Mouse (Mus musculus): Measurements from ENCODE around the gene Srbd1. TPM values are rescaled to one million over a fixed set of nuclear protein-coding genes. Genes with fewer than 3 reads are reported as not detected.

The Srbd1 gene
- polyA plus RNA-seq, 1 experiment from 2014 or later: 12.6 TPM

DNA sequence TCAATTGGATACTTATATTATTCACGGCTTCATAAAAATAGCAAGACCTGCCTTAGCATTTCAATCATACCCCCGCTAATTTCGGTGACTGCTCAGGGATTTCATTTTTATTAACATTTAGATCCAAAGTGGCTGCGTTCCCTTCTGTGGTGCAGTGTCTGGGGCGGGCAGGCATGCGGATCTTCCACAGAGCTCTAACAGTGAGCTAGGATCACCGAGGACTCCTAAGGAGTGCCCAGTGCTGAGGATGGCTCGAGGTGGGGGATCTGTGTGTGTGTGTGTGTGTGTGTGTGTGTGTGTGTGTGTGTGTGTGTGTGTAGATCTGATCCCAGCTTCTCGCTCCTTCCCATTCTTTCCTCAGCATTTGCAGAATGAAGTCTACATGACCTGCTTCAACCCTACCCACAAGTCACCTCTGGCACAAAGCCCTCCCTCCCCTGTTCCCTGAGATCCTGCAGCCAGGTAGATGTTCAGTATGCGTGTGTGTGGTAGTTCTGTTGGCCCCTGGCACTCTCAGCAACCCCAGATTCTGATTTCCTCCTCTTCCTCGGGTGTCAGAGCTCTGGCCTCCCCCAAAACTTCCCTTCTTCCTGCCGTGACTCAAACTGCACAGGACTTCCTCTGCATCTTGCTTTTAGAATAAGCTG is 200.9 kb downstream of the Srbd1 start:
- ATAC-seq (replicated peaks; ENCODE audit: low FRiP score): no peak
- Histone ChIP-seq H3K9ac (ENCODE audit: low read length) (no peak overlapping the region), H3K4me2 (ENCODE audit: low read depth, low read length, severe bottlenecking) (no peak overlapping the region), H3K36me3 (ENCODE audit: control insufficient read depth, insufficient read depth, low read length) (no peaks in the 10 kb centered on the region), H3K27me3 (ENCODE audit: control insufficient read depth, insufficient read depth, low read length) (no peaks in the 10 kb centered on the region), H3K4me3 (ENCODE audit: low read depth, low read length) (no peak overlapping the region), H3K27ac (ENCODE audit: low read depth, low read length) (no peak overlapping the region), H3K9me3 (ENCODE audit: control insufficient read depth, low read length) (no peaks in the 10 kb centered on the region), H3K4me1 (replicated peaks; ENCODE audit: control insufficient read depth, insufficient read depth, low read length) (0 out of 2 replicates have a peak, but pooled peaks cover 2% of the 10 kb centered on the region)
- no peak for DNase-seq (ENCODE audit: low spot score)
- WGBS: 78% methylated on average over 12 of the region's 12 CpGs

DNA sequence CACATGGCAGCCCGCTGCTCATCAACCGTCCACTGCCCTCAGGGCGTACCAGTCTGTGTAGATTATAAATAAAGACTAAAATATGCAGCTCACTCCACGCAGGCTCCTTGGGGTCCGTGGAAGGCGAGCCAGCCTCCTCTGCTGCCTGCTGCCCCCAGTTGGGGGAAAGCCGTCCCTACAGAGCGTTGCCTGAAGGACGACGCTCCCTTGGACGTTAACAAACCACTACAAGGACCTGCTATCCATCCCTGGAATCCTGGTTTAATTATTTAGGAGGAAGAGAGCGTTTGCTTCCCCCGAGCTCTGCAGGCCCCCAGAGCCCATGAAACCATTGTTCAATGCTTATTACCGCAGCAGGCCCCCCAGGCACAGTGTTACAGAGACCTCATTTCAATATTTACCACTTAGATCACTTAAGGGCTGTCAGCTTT is 201.4 kb downstream of the Srbd1 start:
- ATAC-seq (replicated peaks; ENCODE audit: low FRiP score) (no peak), DNase-seq (ENCODE audit: low spot score) (no peak)
- Histone ChIP-seq H3K36me3 (ENCODE audit: control insufficient read depth, insufficient read depth, low read length) (no peaks in the 10 kb centered on the region), H3K9ac (ENCODE audit: low read length) (no peak overlapping the region), H3K4me3 (ENCODE audit: low read depth, low read length) (no peak overlapping the region), H3K4me2 (ENCODE audit: low read depth, low read length, severe bottlenecking) (no peak overlapping the region), H3K9me3 (ENCODE audit: control insufficient read depth, low read length) (no peaks in the 10 kb centered on the region), H3K27me3 (ENCODE audit: control insufficient read depth, insufficient read depth, low read length) (no peaks in the 10 kb centered on the region), H3K4me1 (replicated peaks; ENCODE audit: control insufficient read depth, insufficient read depth, low read length) (0 out of 2 replicates have a peak, but pooled peaks cover 2% of the 10 kb centered on the region), H3K27ac (ENCODE audit: low read depth, low read length) (no peak overlapping the region)
- 47% methylated on average over 14 of the region's 14 CpGs for WGBS

DNA sequence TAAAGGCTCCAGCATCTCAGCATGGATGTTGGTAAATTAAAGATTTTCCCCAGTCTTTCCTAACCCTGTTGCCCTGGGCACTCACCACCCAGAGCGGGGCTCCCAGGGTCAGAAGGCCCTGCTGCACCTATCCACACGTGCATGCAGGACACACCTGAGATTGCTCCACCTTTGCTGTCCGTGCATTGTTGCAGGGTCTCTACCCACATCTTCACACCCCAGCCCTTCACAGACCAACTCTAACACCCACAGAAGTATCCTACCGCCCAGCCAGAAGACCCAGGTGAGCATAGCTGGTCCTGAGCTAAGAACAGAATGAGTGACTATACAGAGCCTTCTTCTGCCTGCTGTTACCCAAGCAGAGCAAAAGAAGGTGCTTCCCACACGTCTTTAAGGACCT is 201.9 kb downstream of the Srbd1 start:
- Histone ChIP-seq H3K9ac (ENCODE audit: low read length) (no peak overlapping the region), H3K4me3 (ENCODE audit: low read depth, low read length) (no peak overlapping the region), H3K36me3 (ENCODE audit: control insufficient read depth, insufficient read depth, low read length) (no peaks in the 10 kb centered on the region), H3K27me3 (ENCODE audit: control insufficient read depth, insufficient read depth, low read length) (no peaks in the 10 kb centered on the region), H3K27ac (ENCODE audit: low read depth, low read length) (no peak overlapping the region), H3K4me1 (replicated peaks; ENCODE audit: control insufficient read depth, insufficient read depth, low read length) (0 out of 2 replicates have a peak, but pooled peaks cover 2% of the 10 kb centered on the region), H3K4me2 (ENCODE audit: low read depth, low read length, severe bottlenecking) (no peak overlapping the region), H3K9me3 (ENCODE audit: control insufficient read depth, low read length) (no peaks in the 10 kb centered on the region)
- ATAC-seq (replicated peaks; ENCODE audit: low FRiP score) (no peak), DNase-seq (ENCODE audit: low spot score) (no peak)
- 91% methylated on average over 5 of the region's 5 CpGs for WGBS

DNA sequence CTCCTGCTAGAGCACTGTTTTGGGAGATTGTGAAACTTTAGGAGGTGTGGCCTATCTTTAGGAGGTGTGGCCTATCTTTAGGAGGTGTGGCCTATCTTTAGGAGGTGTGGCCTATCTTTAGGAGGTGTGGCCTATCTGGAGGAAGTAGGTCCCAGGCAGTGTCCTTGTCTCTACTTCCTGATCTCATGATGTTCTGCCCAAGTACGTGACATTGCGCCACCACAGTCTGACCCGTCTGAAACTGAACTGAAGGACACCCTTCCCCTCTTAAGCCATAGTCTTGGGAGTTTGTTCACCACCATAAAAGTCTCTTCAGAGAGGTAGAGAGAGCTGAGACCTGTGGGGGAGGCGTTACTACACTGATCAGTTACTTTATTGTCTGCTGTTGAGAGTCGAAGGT is 202.9 kb downstream of the Srbd1 start:
- Histone ChIP-seq H3K4me1 (replicated peaks; ENCODE audit: control insufficient read depth, insufficient read depth, low read length) (0 out of 2 replicates have a peak, but pooled peaks cover 2% of the 10 kb centered on the region), H3K4me2 (ENCODE audit: low read depth, low read length, severe bottlenecking) (no peak overlapping the region), H3K27me3 (ENCODE audit: control insufficient read depth, insufficient read depth, low read length) (no peaks in the 10 kb centered on the region), H3K9ac (ENCODE audit: low read length) (no peak overlapping the region), H3K4me3 (ENCODE audit: low read depth, low read length) (no peak overlapping the region), H3K36me3 (ENCODE audit: control insufficient read depth, insufficient read depth, low read length) (no peaks in the 10 kb centered on the region), H3K27ac (ENCODE audit: low read depth, low read length) (no peak overlapping the region), H3K9me3 (ENCODE audit: control insufficient read depth, low read length) (no peaks in the 10 kb centered on the region)
- ATAC-seq (replicated peaks; ENCODE audit: low FRiP score) (no peak), DNase-seq (ENCODE audit: low spot score) (no peak)
- WGBS: 94% methylated on average over 5 of the region's 5 CpGs

DNA sequence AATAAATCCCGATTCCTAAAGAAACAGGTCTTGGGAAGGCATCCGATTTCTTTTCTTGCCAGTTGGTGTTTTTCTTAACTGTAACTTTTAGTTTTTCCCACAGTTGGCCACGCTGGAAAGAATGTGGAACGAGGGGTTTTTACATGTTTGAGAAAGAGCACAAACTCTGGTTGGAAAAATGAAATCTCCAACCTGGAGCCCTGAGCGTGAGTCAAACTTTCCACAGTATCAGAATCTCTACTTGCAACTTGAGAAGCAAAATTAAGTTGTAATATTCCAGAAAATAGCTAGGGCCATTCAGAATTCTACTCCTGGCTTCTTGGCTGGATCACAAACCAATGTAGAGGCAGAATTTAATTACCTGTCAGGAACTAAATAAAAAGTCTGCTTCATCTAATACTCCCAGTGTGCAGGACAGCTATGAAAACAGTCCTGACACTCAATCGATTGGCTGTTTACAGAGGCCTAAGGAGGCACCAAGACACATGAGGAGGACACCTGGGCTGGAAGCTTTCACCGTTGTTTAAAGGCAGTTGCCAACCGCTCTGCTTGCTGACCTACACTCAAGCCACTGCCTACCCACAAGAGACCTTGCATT is 203.7 kb downstream of the Srbd1 start:
- 0 out of 2 replicates have a peak, but pooled peaks cover 2% of the 10 kb centered on the region for H3K4me1 ChIP-seq (replicated peaks; ENCODE audit: control insufficient read depth, insufficient read depth, low read length)
- DNase-seq (ENCODE audit: low spot score) (no peak), ATAC-seq (replicated peaks; ENCODE audit: low FRiP score) (no peak)
- 79% methylated on average over 8 of the region's 8 CpGs for WGBS
- no peak overlapping the region for H3K4me3 ChIP-seq (ENCODE audit: low read depth, low read length)
- H3K9ac ChIP-seq (ENCODE audit: low read length): no peak overlapping the region
- H3K4me2 ChIP-seq (ENCODE audit: low read depth, low read length, severe bottlenecking): no peak overlapping the region
- H3K27ac ChIP-seq (ENCODE audit: low read depth, low read length): no peak overlapping the region
- no peaks in the 10 kb centered on the region for H3K36me3 ChIP-seq (ENCODE audit: control insufficient read depth, insufficient read depth, low read length)
- H3K27me3 ChIP-seq (ENCODE audit: control insufficient read depth, insufficient read depth, low read length): no peaks in the 10 kb centered on the region
- H3K9me3 ChIP-seq (ENCODE audit: control insufficient read depth, low read length): no peaks in the 10 kb centered on the region

DNA sequence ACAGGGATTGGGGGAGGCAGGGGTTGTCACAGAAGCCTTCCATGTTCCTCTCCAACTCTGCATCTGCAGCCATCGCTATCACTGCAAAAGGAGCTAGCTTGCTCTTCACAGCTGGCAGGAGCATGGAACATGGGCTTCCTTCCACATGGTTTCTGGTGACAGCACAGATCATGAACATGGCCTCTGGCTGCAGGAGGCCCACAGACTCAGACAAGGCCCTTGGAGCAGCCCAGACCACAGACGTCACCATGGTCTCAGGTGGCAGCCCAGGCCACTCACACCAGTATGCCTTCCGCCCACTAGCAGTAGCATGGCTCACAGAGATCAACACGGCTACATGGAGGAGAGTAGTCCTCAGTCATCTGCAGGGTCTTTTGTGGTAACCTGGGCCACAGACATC is 207.8 kb downstream of the Srbd1 start:
- H3K36me3 ChIP-seq (ENCODE audit: control insufficient read depth, insufficient read depth, low read length): no peaks in the 10 kb centered on the region
- H3K27me3 ChIP-seq (ENCODE audit: control insufficient read depth, insufficient read depth, low read length): no peaks in the 10 kb centered on the region
- WGBS: 93% methylated on average over 4 of the region's 4 CpGs
- H3K9ac ChIP-seq (ENCODE audit: low read length): no peak overlapping the region
- ATAC-seq (replicated peaks; ENCODE audit: low FRiP score): no peak
- no peak overlapping the region for H3K27ac ChIP-seq (ENCODE audit: low read depth, low read length)
- H3K4me1 ChIP-seq (replicated peaks; ENCODE audit: control insufficient read depth, insufficient read depth, low read length): no peaks in the 10 kb centered on the region
- no peak overlapping the region for H3K4me2 ChIP-seq (ENCODE audit: low read depth, low read length, severe bottlenecking)
- H3K9me3 ChIP-seq (ENCODE audit: control insufficient read depth, low read length): no peaks in the 10 kb centered on the region
- no peak for DNase-seq (ENCODE audit: low spot score)
- H3K4me3 ChIP-seq (ENCODE audit: low read depth, low read length): no peak overlapping the region

DNA sequence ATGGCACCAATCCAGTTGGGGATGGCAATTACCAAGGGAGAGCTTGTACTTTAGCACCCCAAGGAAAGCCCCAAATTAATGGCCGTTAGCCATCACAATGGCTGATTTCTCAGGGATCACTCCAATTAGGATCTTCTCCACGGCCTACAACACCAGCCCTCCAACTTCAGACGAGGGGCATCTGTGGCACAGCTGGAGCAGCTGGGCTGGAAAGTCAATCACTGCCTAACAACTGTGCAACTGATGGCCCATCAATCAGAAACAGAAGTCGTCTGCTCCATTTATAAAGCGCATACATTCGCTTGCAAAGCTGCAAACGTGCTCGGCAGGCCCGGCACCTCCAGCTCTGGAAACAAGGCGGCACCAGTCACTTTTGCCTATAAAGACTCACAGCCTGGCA is 209.7 kb downstream of the Srbd1 start:
- no peaks in the 10 kb centered on the region for H3K36me3 ChIP-seq (ENCODE audit: control insufficient read depth, insufficient read depth, low read length)
- H3K4me3 ChIP-seq (ENCODE audit: low read depth, low read length): no peak overlapping the region
- H3K9ac ChIP-seq (ENCODE audit: low read length): no peak overlapping the region
- 71% methylated on average over 10 of the region's 10 CpGs for WGBS
- no peaks in the 10 kb centered on the region for H3K9me3 ChIP-seq (ENCODE audit: control insufficient read depth, low read length)
- DNase-seq (ENCODE audit: low spot score) (no peak), ATAC-seq (replicated peaks; ENCODE audit: low FRiP score) (no peak)
- H3K27me3 ChIP-seq (ENCODE audit: control insufficient read depth, insufficient read depth, low read length): no peaks in the 10 kb centered on the region
- H3K27ac ChIP-seq (ENCODE audit: low read depth, low read length): no peak overlapping the region
- H3K4me1 ChIP-seq (replicated peaks; ENCODE audit: control insufficient read depth, insufficient read depth, low read length): no peaks in the 10 kb centered on the region
- no peak overlapping the region for H3K4me2 ChIP-seq (ENCODE audit: low read depth, low read length, severe bottlenecking)

Data from forebrain, embryonic 11.5 days (tissue).